Mouse (Mus musculus) olfactory bulb, adult 2 months (tissue): ENCODE data around the gene Myo9b.

Source experiments
- CTCF ChIP-seq: fragments of 200-500 bp; IDR thresholded peaks from 2 replicates; pipeline ENCODE4 v1.5.1; 2012; ENCODE audit warnings: low read depth, mild to moderate bottlenecking, low read length, moderate library complexity; ENCODE audit not compliant: insufficient read depth
- POLR2A ChIP-seq: fragments of 200-500 bp; IDR thresholded peaks from 2 replicates; pipeline ENCODE4 v1.6.1; 2012; ENCODE audit warnings: mild to moderate bottlenecking, low read depth, low read length, moderate library complexity; ENCODE audit not compliant: insufficient read depth

DNA sequence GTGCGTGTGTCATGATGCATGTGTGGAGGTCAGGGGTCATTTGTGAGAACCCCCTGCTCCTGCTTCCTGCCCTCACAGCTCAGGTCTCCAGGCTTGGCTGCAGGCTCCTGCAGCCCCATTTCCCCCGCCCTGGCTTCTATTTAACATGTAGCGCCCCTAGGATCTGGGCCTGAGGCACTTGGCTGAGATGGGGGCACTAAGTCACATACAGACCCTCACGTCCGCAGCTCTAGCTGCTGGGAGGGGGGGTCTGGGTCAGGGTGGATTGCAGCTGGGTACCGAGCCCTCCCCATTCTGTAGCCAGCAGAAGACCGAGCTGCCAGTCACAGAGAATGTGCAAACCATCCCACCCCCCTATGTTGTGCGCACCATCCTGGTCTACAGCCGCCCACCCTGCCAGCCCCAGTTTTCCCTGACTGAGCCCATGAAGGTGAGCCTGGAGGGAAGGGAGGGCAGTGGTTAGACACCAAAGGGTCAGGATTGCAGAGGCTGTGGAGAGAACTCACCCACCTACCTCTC lies 130.0 kb downstream of the Myo9b start:
- no peak for TF ChIP-seq CTCF
- TF ChIP-seq POLR2A = no peak
